Mouse (Mus musculus) ES-Bruce4 (cell line): ENCODE measurements around the gene Sertad2.

Source experiments
- CTCF ChIP-seq: IDR thresholded peaks from one replicate; pipeline ENCODE4 v1.8.1; 2011; ENCODE audit warnings: low read depth, low read length
- EP300 ChIP-seq: IDR thresholded peaks from 2 replicates; pipeline ENCODE4 v1.6.1; 2011; ENCODE audit warnings: low read depth, low read length; ENCODE audit not compliant: insufficient read depth
- POLR2A ChIP-seq: IDR thresholded peaks from one replicate; pipeline ENCODE4 v1.8.1; 2011; ENCODE audit warnings: low read length; ENCODE audit not compliant: insufficient read depth

DNA sequence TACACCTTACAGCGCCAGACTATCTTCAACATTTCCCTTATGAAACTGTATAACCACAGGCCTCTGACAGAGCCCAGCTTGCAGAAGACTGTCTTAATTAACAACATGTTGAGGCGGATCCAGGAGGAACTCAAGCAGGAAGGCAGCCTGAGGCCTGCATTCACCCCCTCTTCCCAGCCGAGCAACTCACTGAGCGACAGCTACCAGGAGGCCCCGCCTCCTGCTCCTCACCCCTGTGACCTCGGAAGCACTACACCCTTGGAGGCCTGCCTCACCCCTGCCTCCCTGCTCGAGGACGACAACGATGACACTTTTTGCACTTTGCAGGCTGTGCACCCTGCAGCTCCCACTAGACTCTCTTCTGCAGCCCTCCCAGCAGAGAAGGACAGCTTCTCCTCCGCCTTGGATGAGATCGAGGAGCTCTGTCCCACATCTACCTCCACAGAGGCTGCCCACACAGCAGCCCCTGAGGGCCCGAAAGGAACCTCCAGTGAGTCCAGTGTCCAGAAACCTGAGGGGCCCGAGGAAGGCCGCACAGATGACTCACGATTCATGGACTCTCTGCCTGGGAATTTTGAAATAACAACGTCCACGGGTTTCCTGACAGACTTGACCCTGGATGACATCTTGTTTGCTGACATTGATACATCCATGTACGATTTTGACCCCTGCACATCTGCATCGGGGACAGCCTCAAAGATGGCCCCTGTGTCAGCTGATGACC is 105.0 kb downstream of the Sertad2 start:
- 0 out of 2 replicates have a peak, but pooled peaks have one; percentile 59 for TF ChIP-seq EP300
- TF ChIP-seq POLR2A = no peak
- TF ChIP-seq CTCF = no peak
